Mouse (Mus musculus): ENCODE results near the gene Stxbp4. TPM values are rescaled to one million over a fixed set of nuclear protein-coding genes. Genes with fewer than 3 reads are reported as not detected.

Stxbp4 gene
- polyA plus RNA-seq, 1 experiment from 2014 or later: 2.1 TPM

DNA sequence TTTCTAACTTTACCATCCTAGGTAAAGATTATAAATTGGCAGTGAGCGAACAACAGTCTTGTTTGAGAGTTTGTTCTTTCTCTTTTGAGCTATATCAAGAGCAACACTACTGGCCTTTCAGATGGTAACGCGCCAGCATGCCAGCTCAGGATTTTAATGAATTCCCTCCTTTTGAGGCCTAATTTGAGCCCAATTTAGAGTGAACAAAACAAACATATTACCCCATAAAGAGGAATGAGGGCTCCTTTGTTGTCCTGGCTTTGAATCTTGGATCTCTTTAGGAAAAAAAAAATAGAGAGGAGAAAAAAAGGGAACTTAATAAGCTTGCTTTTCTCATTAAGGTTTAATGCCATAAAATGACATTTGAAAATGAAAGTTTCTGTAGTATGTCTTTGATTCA lies 197.0 kb downstream of the Stxbp4 start:
- Histone ChIP-seq H3K4me2 (replicated peaks; ENCODE audit: low read depth) (no peak overlapping the region), H3K9ac (ENCODE audit: low read depth, low read length) (no peak overlapping the region), H3K4me1 (replicated peaks; ENCODE audit: control insufficient read depth, insufficient read depth, low read length) (no peaks in the 10 kb centered on the region), H3K4me3 (ENCODE audit: low read depth, low read length) (no peak overlapping the region), H3K27me3 (replicated peaks; ENCODE audit: control insufficient read depth, insufficient read depth, low read length) (no peaks in the 10 kb centered on the region), H3K27ac (ENCODE audit: low read depth, low read length) (no peak overlapping the region), H3K36me3 (ENCODE audit: control insufficient read depth, insufficient read depth) (no peaks in the 10 kb centered on the region), H3K9me3 (ENCODE audit: control insufficient read depth) (no peaks in the 10 kb centered on the region)
- no peak for ATAC-seq
- TF ChIP-seq CTCF (IDR thresholded peaks at IDR 0.05; ENCODE audit: low read depth): no peak
- 85% methylated on average over 3 of the region's 3 CpGs for WGBS

DNA sequence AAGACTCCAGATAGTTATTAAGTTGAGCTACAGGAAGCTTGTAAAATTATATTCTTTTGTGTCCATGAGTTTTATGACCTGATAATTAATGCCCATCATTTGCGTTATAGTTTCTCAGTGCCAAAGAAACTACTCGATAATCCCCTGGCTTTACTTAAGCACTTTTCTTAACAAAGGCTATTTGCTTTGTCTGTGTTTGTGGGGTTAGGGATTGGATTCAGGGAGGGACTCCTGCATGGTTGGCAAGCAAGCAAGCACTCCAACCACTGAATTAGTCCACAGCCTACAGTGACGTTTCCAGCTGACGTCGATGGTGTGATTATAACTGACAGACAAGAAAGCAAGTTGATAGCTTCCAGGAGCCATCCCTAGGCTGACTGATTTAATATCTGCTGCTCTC lies 199.1 kb downstream of the Stxbp4 start:
- no peak for TF ChIP-seq CTCF (IDR thresholded peaks at IDR 0.05; ENCODE audit: low read depth)
- no peak for ATAC-seq
- Histone ChIP-seq H3K27ac (ENCODE audit: low read depth, low read length) (no peak overlapping the region), H3K9me3 (ENCODE audit: control insufficient read depth) (no peaks in the 10 kb centered on the region), H3K36me3 (ENCODE audit: control insufficient read depth, insufficient read depth) (no peaks in the 10 kb centered on the region), H3K27me3 (replicated peaks; ENCODE audit: control insufficient read depth, insufficient read depth, low read length) (no peaks in the 10 kb centered on the region), H3K4me3 (ENCODE audit: low read depth, low read length) (no peak overlapping the region), H3K4me2 (replicated peaks; ENCODE audit: low read depth) (no peak overlapping the region), H3K9ac (ENCODE audit: low read depth, low read length) (no peak overlapping the region), H3K4me1 (replicated peaks; ENCODE audit: control insufficient read depth, insufficient read depth, low read length) (no peaks in the 10 kb centered on the region)
- WGBS: 35% methylated on average over 5 of the region's 5 CpGs

Other genes starting within 250 kb of the Stxbp4 start
- 0.81 and 1.0 TPM in 2 replicates for gene Hlf, start 247.2 kb downstream of the Stxbp4 start, polyA plus RNA-seq (2015; fragmentation: Nextera tagmentation; extraction: Ambion mirVana)
- gene Cox11, start 89 bp upstream of the Stxbp4 start, polyA plus RNA-seq (2015; fragmentation: Nextera tagmentation; extraction: Ambion mirVana): 26.8 and 28.2 TPM in 2 replicates
- gene Tom1l1, start 50.3 kb upstream of the Stxbp4 start, polyA plus RNA-seq (2015; fragmentation: Nextera tagmentation; extraction: Ambion mirVana): 61.2 and 64.5 TPM in 2 replicates